Mouse (Mus musculus) adrenal gland, adult 8-10 months (tissue): ENCODE results near the gene Fcamr. TPM values are rescaled to one million over a fixed set of nuclear protein-coding genes. Genes with fewer than 3 reads are reported as not detected.

ENCODE experiments used
- DNase-seq: peaks from one replicate; pipeline ENCODE4 v3.0.0; 2022
- total RNA-seq, 4 experiments: library from RNA; stranded (reverse); gene quantifications; 2 replicates each; pipeline ENCODE4 v1.2.4; 2022

The Fcamr gene
- total RNA-seq, 4 experiments from 2014 or later: 0.22 TPM; not detected in 3

DNA sequence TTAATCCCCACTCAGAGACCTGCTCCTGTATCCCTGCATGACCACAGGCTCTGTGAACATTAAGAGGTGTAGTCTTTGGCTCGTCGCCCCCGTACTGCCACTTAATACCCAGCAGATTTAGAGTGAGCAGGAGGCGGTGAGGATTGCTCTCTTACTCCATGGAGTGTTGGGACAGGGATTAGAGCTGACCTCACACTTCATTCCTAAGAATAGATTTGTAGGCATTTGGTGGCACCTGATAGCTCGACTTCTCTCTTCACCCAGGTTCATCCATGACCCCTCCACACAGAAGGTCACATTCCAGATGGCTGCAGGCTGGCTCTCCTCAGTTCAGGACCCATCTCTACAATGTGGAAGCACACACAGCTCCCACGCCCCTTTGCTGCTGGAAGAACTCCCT, 3.6 kb downstream of the Fcamr start:
- no peak for DNase-seq

DNA sequence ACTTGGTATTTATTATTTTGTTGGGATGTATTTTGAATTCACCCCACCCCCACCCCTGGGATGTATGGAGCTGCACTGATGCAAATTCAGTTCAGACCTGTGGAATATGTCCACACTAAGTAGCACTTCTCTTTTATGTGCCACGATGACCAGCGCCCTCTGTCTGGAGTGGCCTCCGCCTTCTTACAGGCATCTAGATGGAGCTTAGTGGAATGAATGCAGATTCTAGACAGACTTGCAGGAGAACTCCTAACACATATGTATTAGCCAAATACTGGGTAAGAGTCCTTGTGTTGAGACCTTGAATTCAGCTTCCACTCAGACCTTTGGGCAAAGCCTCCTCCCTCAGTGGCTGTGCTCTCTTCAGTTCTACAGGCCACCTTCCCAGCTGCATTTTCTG, 10.2 kb downstream of the Fcamr start:
- no peak for DNase-seq

DNA sequence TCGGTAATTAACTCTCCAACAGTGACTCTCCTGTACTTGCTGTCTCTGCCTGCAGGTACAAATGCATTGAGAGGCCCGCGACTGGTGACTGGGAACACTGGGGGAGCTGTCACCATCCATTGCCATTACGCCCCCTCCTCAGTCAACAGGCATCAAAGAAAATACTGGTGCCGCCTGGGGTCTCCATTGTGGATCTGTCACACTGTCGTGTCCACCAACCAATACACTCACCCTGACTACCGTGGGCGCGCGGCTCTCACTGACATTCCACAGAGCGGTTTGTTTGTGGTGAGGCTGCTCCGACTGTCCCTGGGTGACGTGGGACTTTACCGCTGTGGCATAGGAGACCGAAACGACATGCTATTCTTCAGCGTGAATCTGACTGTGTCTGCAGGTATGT, 10.6 kb downstream of the Fcamr start:
- no peak for DNase-seq

DNA sequence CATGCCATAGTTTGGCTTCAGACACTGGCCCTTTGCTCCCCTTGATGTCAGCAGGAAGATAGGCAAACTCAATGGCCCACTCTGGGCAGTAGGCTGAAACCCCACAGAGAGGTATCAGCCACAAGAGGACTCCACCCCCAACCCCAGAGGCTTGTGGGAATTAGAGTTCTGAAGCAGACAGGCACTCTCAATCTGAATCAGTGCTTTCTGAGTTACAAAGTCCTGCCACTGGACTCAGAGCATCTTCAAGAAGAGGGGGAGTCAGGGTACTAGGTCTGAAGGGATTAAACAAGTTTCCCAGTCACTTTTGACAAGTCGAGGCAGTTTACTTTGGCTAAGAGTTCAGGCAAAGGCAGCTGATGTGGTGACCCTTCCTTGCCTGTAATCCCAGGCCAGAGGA, 19.0 kb downstream of the Fcamr start:
- no peak for DNase-seq

DNA sequence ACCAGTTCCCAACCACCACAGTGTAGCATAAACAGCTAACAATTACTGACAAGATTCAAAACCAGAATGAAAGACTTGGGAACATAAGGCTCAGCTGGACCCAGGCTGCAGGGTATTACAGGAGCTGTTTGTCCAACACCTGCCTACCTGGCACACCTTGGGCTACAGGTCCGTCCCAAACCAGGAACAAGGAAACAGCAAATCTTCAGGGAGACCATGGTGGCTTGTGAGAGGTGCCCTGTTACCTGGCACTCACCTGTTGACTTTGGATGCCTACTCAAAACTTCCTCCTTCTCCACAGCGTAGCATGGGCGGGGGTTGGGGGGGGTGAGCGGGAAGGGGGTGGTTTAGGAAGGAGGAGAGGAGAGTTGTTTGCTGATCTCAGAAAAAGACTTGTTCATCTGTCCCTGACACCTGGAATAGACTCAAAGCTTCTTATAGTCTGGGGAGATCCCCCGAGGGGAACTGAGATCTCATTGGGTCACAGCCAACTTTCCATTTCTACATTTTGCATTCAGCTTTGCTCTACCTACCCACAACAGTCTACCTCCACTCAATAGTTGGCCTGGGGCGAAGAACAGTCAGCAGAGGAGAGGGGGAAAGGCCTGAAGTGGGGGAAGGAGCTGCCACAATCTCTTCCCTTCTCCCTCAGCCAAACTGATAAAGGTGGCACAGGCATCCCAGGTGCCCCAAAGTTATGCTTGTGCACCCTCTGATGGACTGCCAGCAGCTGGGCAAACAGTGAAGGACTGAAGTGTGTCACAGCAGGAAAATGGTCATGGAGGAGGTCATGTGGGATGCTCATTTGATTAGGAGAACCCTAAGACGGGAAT, 19.8 kb downstream of the Fcamr start:
- DNase-seq: no peak

DNA sequence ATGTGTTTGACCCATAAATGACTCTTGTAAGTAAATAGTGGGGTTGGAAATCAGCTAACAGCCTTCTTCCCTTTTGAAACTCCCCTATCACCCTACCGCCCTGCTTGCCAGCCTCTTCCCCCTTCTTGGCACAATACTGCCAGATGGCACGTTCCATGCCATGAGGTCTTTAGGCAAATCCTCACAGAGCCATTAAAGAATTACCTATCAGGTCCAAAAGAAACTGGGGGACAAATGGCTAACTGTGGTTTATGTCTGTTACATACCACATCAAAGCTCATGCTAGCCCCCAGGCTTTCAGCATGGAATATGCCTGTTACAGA, 20.4 kb downstream of the Fcamr start:
- no peak for DNase-seq

DNA sequence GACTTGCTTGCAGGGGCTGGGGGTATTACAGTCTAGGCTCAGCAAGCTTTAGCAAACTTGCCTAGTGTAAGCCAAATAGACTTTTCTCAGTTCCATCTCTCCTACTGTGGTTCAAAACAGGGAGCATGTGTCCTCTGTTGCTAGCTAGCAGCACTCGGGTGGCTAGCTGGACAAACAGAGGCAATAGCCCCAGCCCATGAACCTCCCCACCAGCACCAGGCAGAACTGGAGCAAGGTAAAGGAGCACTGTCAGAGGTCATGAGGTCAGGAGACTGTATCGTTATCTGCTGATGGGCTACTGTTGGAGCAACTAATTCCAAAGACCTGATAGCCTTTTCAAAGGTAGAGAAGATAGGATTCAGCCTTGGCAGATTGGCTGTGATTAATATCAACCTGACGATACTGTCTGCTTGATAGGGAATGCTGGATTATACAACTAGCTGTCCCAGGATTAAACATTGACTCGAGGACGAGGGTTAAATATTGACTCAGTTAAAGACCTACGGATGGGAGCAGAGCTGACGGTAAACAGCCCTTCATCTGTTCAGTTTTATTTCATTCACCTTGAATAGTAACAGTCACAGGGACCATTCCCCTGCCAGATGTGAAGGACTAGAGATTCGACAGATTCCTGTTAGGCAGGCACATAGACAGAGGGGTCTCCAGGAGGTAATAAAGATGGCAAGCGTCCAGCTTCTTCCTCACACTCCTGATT, 21.4 kb downstream of the Fcamr start:
- no peak for DNase-seq

DNA sequence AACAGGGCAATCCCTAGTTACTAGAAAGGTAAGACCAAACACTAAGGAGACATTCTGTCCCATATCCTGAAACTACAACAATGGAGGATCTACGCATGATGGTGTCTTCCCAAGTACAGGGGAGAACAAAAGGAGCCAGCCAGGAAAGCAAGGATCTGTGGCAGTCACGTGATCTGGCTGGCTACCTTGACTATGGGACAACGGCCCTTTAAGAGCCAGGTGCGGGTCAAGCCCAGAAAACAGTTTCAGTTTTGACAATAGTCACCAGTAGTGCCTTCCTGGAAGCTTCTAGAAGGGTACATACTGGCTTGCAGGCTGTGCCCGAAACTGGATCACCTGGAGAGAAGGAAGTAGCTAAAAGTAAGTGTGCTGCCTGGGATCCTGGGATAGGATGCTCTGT, 25.7 kb downstream of the Fcamr start, which contains the start of gene Pigr:
Gene Pigr, plus strand, starts transcription at position 237 of the 400 bp plus-strand sequence.
- no peak for DNase-seq

DNA sequence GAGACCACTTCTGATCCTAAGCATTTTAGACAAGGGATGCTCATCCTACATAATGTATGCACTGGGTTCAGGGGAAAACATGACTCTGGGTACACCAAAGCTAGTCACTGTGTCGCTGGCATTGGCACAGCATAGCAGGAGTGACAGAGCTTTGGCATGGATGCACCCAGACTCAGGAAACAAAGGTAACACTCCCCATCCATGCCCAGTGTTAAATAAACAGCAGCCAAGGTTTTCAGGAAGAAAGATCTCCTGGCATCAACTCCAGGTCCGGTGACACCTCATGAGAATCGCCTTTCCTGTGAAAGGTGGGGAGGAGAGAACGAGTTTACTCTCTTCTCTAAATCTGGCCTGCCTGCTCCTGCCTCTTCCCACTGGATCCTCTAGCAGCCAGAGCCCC, 28.0 kb downstream of the Fcamr start:
- DNase-seq: no peak

DNA sequence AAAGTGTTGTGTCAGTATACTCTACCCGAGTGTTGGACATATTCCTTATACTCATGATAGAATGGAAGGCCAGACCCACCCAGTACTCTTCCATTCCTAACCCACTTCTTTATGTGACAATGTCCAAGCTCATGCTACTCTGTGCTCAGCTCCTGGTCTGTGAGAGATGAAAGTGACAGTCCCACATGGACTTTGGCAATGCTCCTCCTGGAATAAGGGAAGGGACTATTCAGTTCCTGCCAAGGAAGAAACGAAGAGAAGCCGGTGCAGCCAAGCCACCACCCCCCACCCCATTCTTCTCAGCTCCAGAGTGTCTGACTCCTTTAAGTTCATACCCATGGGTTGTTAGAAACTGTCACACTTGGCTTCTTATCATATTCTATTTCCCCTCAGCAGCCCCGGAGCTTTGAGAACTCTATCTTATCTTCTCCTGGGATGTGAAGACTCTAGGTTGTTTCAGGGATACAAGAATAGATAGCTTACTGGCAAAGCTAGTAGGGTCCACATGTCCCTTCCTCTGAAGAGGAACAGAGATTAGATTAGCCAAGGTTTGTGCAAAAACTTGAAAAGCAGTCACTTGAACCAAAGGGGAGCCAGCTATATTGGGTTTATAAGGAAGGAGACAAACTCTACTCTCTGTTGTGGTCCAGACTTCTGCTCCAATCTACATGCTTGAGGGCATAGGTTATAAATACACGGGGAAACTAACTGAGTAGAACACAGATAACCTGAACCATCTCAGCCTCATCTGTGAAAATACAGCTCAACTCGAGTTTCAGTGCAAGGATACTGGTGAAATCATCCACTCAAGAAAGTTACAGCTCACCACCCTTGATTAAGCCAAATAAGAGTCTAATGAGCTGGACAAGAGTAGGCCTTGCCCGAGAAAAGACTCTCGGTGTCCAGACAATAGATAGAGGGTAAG, 29.5 kb downstream of the Fcamr start:
- DNase-seq: no peak

DNA sequence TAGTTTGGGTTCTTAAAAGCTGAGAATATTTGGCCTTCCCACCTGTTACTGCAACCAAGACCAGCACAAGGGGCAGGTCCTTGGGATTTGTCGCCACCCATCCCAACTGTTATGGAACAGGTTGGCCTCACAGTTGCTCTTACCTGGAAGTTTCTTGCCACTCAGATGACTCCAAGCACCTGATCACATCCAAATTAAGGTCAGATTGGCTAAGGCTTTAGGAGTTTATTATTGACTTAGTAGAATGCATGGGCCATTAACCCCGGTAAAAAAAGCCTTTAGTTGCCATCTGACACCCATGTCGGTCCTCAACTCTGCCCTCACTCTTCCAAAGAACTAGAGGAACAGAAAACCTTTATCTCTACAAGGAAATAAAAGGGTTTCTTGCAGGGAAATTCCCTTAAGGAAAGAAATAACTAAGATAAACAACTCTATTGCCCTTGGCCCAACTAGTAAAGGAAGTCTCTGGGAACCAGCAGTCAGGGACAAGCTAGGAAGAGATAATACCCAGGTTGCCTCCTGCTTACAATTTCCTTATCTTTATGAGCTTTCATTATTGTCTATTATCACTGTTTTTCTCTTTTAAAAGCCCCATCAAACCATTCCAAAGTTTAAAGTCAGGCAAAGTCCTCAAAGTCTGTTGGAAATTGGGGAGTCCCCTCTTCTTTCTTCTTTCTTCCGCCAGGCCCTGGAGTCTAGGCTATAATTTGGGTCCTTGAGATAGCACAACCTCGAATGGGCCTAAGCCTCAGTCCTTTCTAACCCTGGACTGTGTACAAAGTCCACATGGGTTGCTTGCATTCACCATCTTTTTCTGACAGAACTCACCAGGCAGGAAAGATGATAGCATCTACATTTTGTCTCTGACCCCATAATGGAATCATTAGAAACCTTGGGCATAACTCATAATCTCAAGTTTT, 31.8 kb downstream of the Fcamr start:
- no peak for DNase-seq

DNA sequence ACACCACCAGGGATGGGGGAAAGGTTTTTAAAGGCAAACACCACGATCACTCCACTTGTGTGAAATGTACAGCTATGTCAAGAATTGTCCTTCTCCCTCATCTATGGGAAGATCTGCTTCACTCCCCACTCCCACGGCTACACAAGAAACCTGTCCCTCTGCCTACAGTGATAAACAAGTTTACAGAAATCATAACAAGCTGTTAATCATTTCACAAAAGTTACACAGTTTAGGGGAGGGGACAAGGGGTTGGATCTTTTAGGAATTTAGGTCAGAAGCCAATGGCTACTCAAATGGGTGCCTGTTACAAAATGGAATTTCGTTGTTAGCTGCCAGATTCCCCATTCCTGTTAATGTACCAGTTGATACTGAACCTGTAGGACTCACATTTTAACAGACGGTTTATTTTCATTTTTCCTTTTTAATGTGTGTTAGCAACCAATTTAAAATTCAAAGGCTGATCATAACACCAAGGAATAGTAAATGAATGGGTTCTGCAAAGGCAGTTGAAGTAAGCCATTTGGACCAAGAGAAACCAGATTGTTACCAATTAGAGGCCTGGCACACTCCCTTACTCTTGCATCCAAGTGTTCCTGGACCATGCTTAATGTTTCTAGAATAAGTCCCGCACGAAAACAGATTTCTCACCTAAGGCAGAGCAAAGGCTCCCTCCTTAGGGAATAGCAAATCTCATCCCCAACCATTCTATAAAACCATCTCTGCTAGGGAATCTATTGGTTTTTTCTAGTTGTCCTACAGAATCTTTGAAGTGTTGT, 34.6 kb downstream of the Fcamr start:
- no peak for DNase-seq

DNA sequence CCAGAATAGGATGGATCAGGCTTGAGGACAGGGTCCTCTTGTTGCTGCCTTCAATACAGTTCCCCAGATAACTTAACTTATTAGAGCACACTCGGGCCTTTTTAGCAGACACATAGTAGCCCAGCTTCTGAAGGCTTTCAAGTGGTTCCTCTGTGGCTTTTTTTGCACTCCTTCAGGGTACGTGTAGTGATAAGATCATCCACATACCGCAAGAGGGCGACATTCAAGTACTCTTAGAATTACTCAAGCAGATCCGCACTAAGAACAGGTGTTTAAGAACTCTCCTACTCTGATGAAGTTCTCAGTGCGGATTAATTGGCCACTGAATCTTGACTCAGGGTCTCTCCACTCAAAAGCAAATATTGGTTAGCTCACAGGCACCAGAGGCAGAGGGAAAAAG, 37.6 kb downstream of the Fcamr start:
- no peak for DNase-seq

DNA sequence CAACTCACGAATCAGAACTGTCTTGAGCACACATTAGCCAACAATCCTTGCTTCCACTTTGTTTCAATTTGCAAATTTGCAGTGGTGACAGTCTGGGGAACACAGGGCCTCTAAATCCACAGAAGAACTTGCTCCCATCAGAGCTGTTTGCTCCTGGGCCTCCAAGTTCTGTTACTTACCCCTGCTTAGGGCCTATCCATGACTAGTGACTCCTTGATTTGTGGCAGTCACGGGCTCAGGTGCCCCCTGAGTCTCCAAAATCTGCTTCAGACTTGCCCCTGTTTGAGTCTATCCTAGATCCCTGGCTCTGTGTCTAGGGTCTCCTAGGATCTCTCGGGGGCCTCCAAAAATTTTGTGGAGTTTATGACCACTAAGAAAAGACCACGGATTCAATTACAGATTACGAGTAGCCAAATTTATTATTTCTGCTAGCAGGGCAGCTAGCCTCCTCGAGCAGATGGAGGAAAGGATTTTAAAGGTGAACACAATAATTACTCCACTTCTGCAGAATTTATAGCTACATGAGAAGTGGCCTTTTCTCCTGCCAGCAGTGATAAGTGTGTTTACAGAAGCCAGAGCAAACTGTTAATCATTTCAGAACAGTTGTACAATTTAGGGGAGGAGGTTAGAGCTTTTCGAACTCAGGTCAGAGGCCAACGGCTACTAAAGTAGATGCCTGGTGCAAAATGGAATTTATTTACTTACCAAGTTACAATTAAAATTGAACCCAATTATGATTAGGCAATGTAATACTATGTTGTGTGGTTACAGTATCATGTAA, 40.1 kb downstream of the Fcamr start:
- DNase-seq: no peak

DNA sequence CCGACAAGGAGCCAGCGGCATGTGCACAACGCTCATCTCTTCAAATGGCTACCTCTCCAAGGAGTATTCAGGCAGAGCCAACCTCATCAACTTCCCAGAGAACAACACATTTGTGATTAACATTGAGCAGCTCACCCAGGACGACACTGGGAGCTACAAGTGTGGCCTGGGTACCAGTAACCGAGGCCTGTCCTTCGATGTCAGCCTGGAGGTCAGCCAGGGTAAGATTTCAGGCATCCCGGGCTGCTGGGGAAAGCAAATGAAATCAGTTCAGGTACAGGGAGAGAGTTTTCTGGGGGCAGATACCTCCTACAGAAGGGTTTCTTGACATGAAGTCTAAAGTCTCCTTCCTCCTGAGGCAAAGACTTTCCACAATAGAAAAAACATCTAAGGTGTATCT, 40.9 kb downstream of the Fcamr start:
- DNase-seq: no peak

DNA sequence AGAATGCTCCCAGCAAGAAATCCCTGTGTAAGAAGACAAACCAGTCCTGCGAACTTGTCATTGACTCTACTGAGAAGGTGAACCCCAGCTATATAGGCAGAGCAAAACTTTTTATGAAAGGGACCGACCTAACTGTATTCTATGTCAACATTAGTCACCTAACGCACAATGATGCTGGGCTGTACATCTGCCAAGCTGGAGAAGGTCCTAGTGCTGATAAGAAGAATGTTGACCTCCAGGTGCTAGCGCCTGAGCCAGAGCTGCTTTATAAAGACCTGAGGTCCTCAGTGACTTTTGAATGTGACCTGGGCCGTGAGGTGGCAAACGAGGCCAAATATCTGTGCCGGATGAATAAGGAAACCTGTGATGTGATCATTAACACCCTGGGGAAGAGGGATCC, 43.8 kb downstream of the Fcamr start:
- no peak for DNase-seq

DNA sequence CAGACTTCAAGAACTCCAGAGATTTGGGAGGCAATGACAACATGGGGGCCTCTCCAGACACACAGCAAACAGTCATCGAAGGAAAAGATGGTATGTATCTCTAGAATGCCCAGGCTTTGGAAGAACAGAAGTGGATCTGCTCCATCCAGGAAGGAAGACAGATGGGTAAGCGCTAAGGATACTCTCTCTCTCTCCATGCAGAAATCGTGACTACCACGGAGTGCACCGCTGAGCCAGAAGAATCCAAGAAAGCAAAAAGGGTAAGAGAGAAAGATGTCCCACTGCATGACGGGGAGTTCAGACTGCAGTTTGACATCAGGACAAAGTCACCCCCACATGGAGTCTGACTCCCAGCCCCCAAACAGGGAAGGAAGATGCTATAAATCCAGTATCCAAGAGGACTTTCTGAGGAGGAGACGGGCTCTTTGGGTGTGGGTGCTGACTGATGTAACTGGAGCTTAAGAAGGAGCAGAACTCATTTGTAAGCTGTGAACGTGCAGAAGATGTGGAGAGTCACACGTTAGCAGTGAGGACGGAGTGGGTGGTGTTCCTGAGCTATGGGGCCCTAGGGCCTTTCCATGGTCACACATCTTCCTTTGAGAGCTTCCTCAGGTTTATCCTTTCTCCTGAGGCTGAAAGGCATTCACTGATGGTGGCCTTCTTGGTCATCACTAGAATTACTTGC, 49.0 kb downstream of the Fcamr start:
- DNase-seq: no peak

DNA sequence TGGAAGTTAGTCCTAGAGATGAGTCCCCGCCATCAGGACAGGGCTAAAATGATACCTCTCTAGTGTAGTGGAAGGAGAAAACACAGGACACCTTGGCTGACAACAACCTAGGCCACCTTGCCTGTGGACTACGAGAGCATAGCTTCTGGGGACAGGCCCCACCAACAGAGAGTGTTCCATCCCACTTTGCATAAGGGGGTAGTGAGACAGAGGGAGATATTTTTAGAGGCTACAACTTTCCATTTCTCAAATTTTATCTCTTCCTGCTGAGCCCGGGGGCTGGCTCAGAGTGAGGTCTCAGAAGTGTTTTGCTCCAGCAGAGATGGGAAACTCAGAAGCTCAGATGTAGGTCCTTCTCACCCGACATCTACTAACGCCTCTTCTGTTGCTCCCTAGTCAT, 49.7 kb downstream of the Fcamr start:
- DNase-seq: no peak

DNA sequence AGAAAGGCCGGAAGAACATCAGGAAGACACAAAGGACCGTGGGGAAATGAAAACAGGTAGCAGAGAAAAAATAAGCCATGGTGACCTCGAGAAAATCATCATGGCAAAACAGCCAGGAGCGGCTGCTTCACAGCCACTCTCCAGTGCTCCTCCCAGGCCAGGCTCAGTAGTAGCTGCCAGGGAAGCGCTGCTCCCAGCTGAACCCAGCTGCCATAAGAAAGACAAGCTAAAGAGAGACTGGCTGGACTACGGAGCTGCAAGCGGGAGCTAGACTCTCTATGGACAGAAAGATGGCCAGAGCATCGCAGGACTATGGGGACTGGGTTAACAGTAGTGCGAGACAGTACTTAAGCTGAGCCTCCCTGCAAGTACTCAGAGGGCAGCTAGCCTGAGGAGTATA, 54.1 kb downstream of the Fcamr start:
- DNase-seq: no peak

DNA sequence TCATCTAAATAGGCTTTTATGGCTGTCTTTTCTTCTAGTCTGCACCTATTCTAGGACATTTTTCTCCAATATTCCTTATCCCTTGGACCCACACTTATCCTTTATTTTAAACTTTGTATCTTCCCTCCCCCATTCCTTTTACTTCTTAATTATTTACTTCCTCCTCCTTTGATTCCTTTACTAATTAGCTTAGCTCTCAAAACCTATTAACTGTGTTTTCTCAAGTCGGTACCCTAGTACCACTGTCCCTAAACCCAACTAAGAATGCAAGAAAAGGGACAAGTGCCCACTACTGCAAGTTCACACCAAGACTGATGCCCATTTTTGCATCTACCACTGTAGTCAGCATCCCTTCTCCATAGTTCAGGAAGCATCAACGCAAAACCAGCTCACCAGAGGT, 55.0 kb downstream of the Fcamr start:
- no peak for DNase-seq
